8 mouse cellular contexts compared by ENCODE assay signal in the genomic region with DNA sequence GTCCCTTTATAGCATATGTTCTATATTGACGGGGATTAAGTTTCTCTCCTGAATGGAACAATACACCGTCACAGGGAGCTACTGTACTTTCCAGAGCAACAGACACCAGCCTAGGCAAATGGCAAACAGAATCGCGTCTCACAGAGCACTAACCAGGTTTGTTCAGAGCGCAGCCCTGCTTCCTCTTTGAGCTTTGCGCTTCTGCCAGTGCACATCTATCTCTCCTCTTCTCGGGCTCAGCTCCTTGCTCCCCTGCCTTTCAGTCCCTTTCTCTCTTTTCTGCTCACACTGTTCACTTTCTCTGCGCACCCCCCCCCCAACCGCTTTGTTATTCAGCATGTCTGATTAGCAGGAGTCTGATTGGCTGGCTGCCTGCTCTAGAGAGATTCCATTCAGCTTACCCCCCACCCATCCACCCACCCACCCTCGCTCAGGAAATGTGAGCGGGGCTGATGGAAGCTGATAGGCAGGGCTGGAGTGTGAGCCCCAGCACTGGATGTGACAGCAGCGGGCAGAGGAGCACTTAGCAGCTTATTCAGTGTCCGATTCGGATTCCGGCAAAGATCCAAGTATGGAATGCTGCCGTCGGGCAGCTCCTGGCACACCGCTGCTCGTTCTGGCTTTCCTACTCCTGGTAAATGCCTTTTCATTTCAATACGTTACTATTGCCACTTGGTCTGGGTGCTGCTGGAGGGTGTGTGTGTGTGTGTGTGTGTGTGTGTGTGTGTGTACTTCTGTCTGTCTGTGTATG.
A peak's percentile ranks its signal among the peaks of the same experiment; 100 is the strongest.
DNase-seq lines count a peak whose midpoint lies in the region; ATAC-seq and TF ChIP-seq lines count a peak whose summit lies in the region.

No protein-coding gene starts in this region.

- no peak for TF ChIP-seq CTCF in kidney, postnatal 0 days (IDR thresholded peaks at IDR 0.05; ENCODE audit: low read depth)

- H3K9me3 ChIP-seq in forebrain, embryonic 10.5 days: no peaks in the 10 kb centered on the region
- no peaks in the 10 kb centered on the region for H3K9me3 ChIP-seq in heart, embryonic 14.5 days (ENCODE audit: control insufficient read depth, low read length)
- H3K9me3 ChIP-seq in kidney, postnatal 0 days (replicated peaks; ENCODE audit: low read length): no peaks in the 10 kb centered on the region
- H3K9me3 ChIP-seq in limb, embryonic 15.5 days: no peaks in the 10 kb centered on the region
- H3K9me3 ChIP-seq in midbrain, embryonic 14.5 days (ENCODE audit: control insufficient read depth, low read length): no peaks in the 10 kb centered on the region
- no peaks in the 10 kb centered on the region for H3K9me3 ChIP-seq in stomach, embryonic 16.5 days (replicated peaks; ENCODE audit: control insufficient read depth, low read length)

- H3K36me3 ChIP-seq in forebrain, embryonic 10.5 days (replicated peaks): no peaks in the 10 kb centered on the region
- no peaks in the 10 kb centered on the region for H3K36me3 ChIP-seq in heart, embryonic 14.5 days (ENCODE audit: control insufficient read depth, insufficient read depth, low read length)
- H3K36me3 ChIP-seq in kidney, postnatal 0 days (ENCODE audit: insufficient read depth, low read length): no peaks in the 10 kb centered on the region
- no peaks in the 10 kb centered on the region for H3K36me3 ChIP-seq in limb, embryonic 15.5 days
- no peaks in the 10 kb centered on the region for H3K36me3 ChIP-seq in midbrain, embryonic 14.5 days (ENCODE audit: control insufficient read depth, insufficient read depth, low read length)
- no peaks in the 10 kb centered on the region for H3K36me3 ChIP-seq in stomach, embryonic 16.5 days (ENCODE audit: control insufficient read depth, insufficient read depth, low read length)

- peak; percentile 80 for DNase-seq in forebrain, embryonic 10.5 days (ENCODE audit: extremely low spot score, low spot score)
- peak; percentile 85 for DNase-seq in kidney, postnatal 0 days (ENCODE audit: low spot score)
- DNase-seq in midbrain, embryonic 14.5 days: peak; percentile 88
- DNase-seq in T-cell, adult 2 months (ENCODE audit: low spot score): no peak

- peak overlapping the region; percentile 73 for H3K9ac ChIP-seq in heart, embryonic 14.5 days (ENCODE audit: low read length)
- H3K9ac ChIP-seq in kidney, postnatal 0 days (ENCODE audit: low read depth, low read length): peak overlapping the region; percentile 44
- H3K9ac ChIP-seq in limb, embryonic 15.5 days: peak overlapping the region; percentile 37
- H3K9ac ChIP-seq in midbrain, embryonic 14.5 days (replicated peaks; ENCODE audit: low read length): peak overlapping the region; percentile 44
- peak overlapping the region; percentile 63 for H3K9ac ChIP-seq in stomach, embryonic 16.5 days (ENCODE audit: low read length)

- no peaks in the 10 kb centered on the region; the same call in 1 of the 2 replicates for H3K4me1 ChIP-seq in brown adipose tissue, adult 24 weeks (ENCODE audit: control insufficient read depth, insufficient read depth, insufficient read length, low read length)
- peaks cover 18% of the 10 kb centered on the region for H3K4me1 ChIP-seq in forebrain, embryonic 10.5 days
- peaks cover 0 to 3% of the 10 kb centered on the region in 2 experiments; a peak in 2 of 4 replicates for H3K4me1 ChIP-seq in heart, embryonic 14.5 days (ENCODE audit: control insufficient read depth in 2 of 2, insufficient read depth in 2 of 2, low read length in 2 of 2)
- H3K4me1 ChIP-seq in kidney, postnatal 0 days (replicated peaks; ENCODE audit: insufficient read depth, low read length): no peaks in the 10 kb centered on the region
- peaks cover 16% of the 10 kb centered on the region for H3K4me1 ChIP-seq in limb, embryonic 15.5 days
- H3K4me1 ChIP-seq in midbrain, embryonic 14.5 days (ENCODE audit: control insufficient read depth, insufficient read depth, low read length): no peaks in the 10 kb centered on the region
- no peaks in the 10 kb centered on the region for H3K4me1 ChIP-seq in stomach, embryonic 16.5 days (ENCODE audit: control insufficient read depth, insufficient read depth, low read length)

- peak overlapping the region; percentile 43 for H3K4me3 ChIP-seq in brown adipose tissue, adult 24 weeks (ENCODE audit: insufficient read depth, low read depth, low read length)
- H3K4me3 ChIP-seq in forebrain, embryonic 10.5 days: peak overlapping the region; percentile 53
- H3K4me3 ChIP-seq in heart, embryonic 14.5 days (ENCODE audit: control insufficient read depth in 1 of 2, insufficient read depth in 1 of 2, low read depth in 1 of 2, low read length in 2 of 2): peak overlapping the region; percentile 56 to 63
- H3K4me3 ChIP-seq in kidney, postnatal 0 days (replicated peaks; ENCODE audit: low read depth, low read length): peak overlapping the region; percentile 50
- H3K4me3 ChIP-seq in limb, embryonic 15.5 days: peak overlapping the region; percentile 52
- H3K4me3 ChIP-seq in midbrain, embryonic 14.5 days (replicated peaks; ENCODE audit: low read depth, low read length): peak overlapping the region; percentile 43
- peak overlapping the region; percentile 40 for H3K4me3 ChIP-seq in stomach, embryonic 16.5 days (replicated peaks; ENCODE audit: low read length)

- peaks cover 22% of the 10 kb centered on the region for H3K27me3 ChIP-seq in forebrain, embryonic 10.5 days (ENCODE audit: poor library complexity, severe bottlenecking)
- no peaks in the 10 kb centered on the region for H3K27me3 ChIP-seq in heart, embryonic 14.5 days (ENCODE audit: control insufficient read depth, insufficient read depth, low read length)
- no peaks in the 10 kb centered on the region for H3K27me3 ChIP-seq in kidney, postnatal 0 days (ENCODE audit: insufficient read depth, low read length)
- H3K27me3 ChIP-seq in limb, embryonic 15.5 days: no peaks in the 10 kb centered on the region
- H3K27me3 ChIP-seq in midbrain, embryonic 14.5 days (ENCODE audit: control insufficient read depth, insufficient read depth, low read length): no peaks in the 10 kb centered on the region
- no peaks in the 10 kb centered on the region for H3K27me3 ChIP-seq in stomach, embryonic 16.5 days (ENCODE audit: control insufficient read depth, insufficient read depth, low read length)

- no peak overlapping the region for H3K27ac ChIP-seq in brown adipose tissue, adult 24 weeks (replicated peaks; ENCODE audit: low read depth, low read length)
- peak overlapping the region; percentile 82 for H3K27ac ChIP-seq in forebrain, embryonic 10.5 days
- H3K27ac ChIP-seq in heart, embryonic 14.5 days (replicated peaks in 1 of 2; ENCODE audit: control insufficient read depth in 1 of 2, insufficient read depth in 1 of 2, low read depth in 2 of 2, low read length in 2 of 2): peak overlapping the region; percentile 84 to 90
- peak overlapping the region; percentile 19; the same call in 1 of the 2 replicates for H3K27ac ChIP-seq in kidney, postnatal 0 days
- H3K27ac ChIP-seq in limb, embryonic 15.5 days: peak overlapping the region; percentile 86
- peak overlapping the region; percentile 53 for H3K27ac ChIP-seq in midbrain, embryonic 14.5 days (replicated peaks; ENCODE audit: low read depth, low read length)
- H3K27ac ChIP-seq in stomach, embryonic 16.5 days (ENCODE audit: low read length): peak overlapping the region; percentile 21

- under 1% methylated on average over 20 of the region's 20 CpGs for WGBS in forebrain, embryonic 10.5 days
- under 1% methylated on average over 20 of the region's 20 CpGs for WGBS in heart, embryonic 14.5 days
- WGBS in kidney, postnatal 0 days: under 1% methylated on average over 20 of the region's 20 CpGs
- 1% methylated on average over 20 of the region's 20 CpGs for WGBS in limb, embryonic 15.5 days
- 0% methylated on average over 20 of the region's 20 CpGs for WGBS in midbrain, embryonic 14.5 days
- under 1% methylated on average over 20 of the region's 20 CpGs for WGBS in stomach, embryonic 16.5 days

- H3K4me2 ChIP-seq in heart, embryonic 14.5 days (ENCODE audit: low read length): peak overlapping the region; percentile 72
- H3K4me2 ChIP-seq in kidney, postnatal 0 days (ENCODE audit: low read length): peak overlapping the region; percentile 72
- peak overlapping the region; percentile 67 for H3K4me2 ChIP-seq in limb, embryonic 15.5 days
- peak overlapping the region; percentile 56 for H3K4me2 ChIP-seq in midbrain, embryonic 14.5 days (ENCODE audit: low read length)
- peak overlapping the region; percentile 53 for H3K4me2 ChIP-seq in stomach, embryonic 16.5 days (ENCODE audit: low read depth, low read length)

- ATAC-seq in heart, embryonic 14.5 days (ENCODE audit: insufficient number of reproducible peaks, insufficient read depth, low FRiP score, low read depth): peak; percentile 86
- peak; percentile 83 for ATAC-seq in kidney, postnatal 0 days (replicated peaks; ENCODE audit: low FRiP score, low read depth)
- ATAC-seq in limb, embryonic 15.5 days (ENCODE audit: insufficient number of reproducible peaks, low FRiP score, low TSS enrichment, low read depth): peak; percentile 80
- ATAC-seq in midbrain, embryonic 14.5 days (ENCODE audit: low FRiP score, low TSS enrichment): peak; percentile 96
- peak; percentile 73 for ATAC-seq in stomach, embryonic 16.5 days (ENCODE audit: insufficient read depth, low FRiP score)
